Mouse (Mus musculus) naive thymus-derived CD4-positive, alpha-beta T cell, adult 2 months (primary cell): ENCODE data around the gene Slmap.
"Not testable (repeated sequence)": the region's sequence is repeated elsewhere in the genome, so short reads cannot be mapped to it uniquely, and the experiment has no call there.

ENCODE experiments used
- DNase-seq: peaks from one replicate; pipeline ENCODE4 v3.0.0-alpha.2; 2011; ENCODE audit warnings: low read depth

Slmap gene

GRCm38 (mm10) chr14:26534757-26535479 is at the start of gene Slmap:
Gene Slmap, minus strand, starts transcription at chr14:26534931.
- DNase-seq = peak; percentile 100

GRCm38 (mm10) chr14:26583645-26584044 is 48.9 kb upstream of the Slmap start:
- DNase-seq = no peak

GRCm38 (mm10) chr14:26579346-26580343 is 44.9 kb upstream of the Slmap start:
- peak; percentile 78 for DNase-seq

GRCm38 (mm10) chr14:26578791-26579191 is 44.1 kb upstream of the Slmap start:
- DNase-seq = peak; percentile 11

- no peak for DNase-seq
Measured at GRCm38 (mm10) chr14:26576255-26576780, 41.6 kb upstream of the Slmap start.

GRCm38 (mm10) chr14:26573556-26573955 is 38.8 kb upstream of the Slmap start, which contains the start of gene Dennd6a:
Gene Dennd6a, plus strand, starts transcription at chr14:26573856.
- not testable (repeated sequence) for DNase-seq

GRCm38 (mm10) chr14:26571951-26572675 is 37.4 kb upstream of the Slmap start:
- no peak for DNase-seq

GRCm38 (mm10) chr14:26569880-26570279 is 35.1 kb upstream of the Slmap start:
- no peak for DNase-seq

- DNase-seq = no peak
Measured at GRCm38 (mm10) chr14:26562247-26562646, 27.5 kb upstream of the Slmap start.

GRCm38 (mm10) chr14:26558536-26558935 is 23.8 kb upstream of the Slmap start:
- no peak for DNase-seq

- no peak for DNase-seq
Measured at GRCm38 (mm10) chr14:26557581-26557980, 22.9 kb upstream of the Slmap start.

- no peak for DNase-seq
Measured at GRCm38 (mm10) chr14:26552853-26553252, 18.1 kb upstream of the Slmap start.

- DNase-seq = no peak
Measured at GRCm38 (mm10) chr14:26552441-26552840, 17.7 kb upstream of the Slmap start.

- no peak for DNase-seq
Measured at GRCm38 (mm10) chr14:26550712-26551111, 16.0 kb upstream of the Slmap start.

GRCm38 (mm10) chr14:26547516-26548488 is 13.1 kb upstream of the Slmap start:
- DNase-seq = no peak

GRCm38 (mm10) chr14:26542136-26542535 is 7.4 kb upstream of the Slmap start:
- no peak for DNase-seq

- DNase-seq = no peak
Measured at GRCm38 (mm10) chr14:26540577-26540976, 5.8 kb upstream of the Slmap start.

- no peak for DNase-seq
Measured at GRCm38 (mm10) chr14:26539241-26539640, 4.5 kb upstream of the Slmap start.

GRCm38 (mm10) chr14:26533821-26534756 is 642 bp downstream of the Slmap start:
- DNase-seq = peak; percentile 66
